Mouse (Mus musculus) G1E (cell line): Measurements from ENCODE around the gene Cnr2.

Source experiments
- CTCF ChIP-seq: IDR thresholded peaks from 2 replicates; pipeline ENCODE4 v1.5.1; 2012; ENCODE audit warnings: low read depth, low read length, inconsistent platforms, mixed read lengths
- GATA1 ChIP-seq: IDR thresholded peaks from 2 replicates; pipeline ENCODE4 v1.6.1; 2012; ENCODE audit warnings: borderline replicate concordance, low read length, inconsistent platforms, mixed read lengths
- POLR2AphosphoS5 ChIP-seq: IDR thresholded peaks from 2 replicates; pipeline ENCODE4 v1.6.1; 2012; ENCODE audit warnings: low read depth, low read length, inconsistent platforms; ENCODE audit not compliant: insufficient replicate concordance

DNA sequence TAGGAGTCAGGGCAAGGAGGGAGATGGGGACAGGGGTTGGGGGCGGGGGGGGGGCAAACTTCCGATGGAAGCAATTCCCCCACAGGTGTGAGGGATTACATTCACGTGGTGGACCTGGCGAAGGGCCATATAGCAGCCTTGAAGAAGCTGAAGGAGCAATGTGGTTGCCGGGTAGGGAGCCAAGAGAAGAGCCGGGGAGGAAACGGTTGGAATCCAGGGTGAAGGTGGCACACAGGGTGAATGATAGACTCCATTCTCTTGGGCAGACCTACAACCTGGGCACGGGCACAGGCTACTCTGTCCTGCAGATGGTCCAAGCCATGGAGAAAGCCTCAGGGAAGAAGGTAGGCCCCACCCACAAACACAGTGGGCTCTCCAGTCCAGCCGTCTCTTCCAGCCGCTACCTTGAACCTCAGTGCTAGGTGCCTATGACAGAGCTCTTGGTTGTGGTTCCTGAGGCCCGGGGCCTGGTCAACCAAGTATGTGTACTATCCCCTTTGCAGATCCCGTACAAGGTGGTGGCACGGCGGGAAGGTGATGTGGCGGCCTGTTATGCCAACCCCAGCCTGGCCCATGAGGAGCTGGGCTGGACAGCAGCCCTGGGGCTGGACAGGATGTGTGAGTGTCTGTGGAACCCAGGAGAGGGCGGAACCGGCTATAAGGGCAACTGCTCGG, 72.0 kb downstream of the Cnr2 start:
- TF ChIP-seq CTCF: no peak
- no peak for TF ChIP-seq POLR2AphosphoS5
- TF ChIP-seq GATA1: no peak
